Mouse (Mus musculus): ENCODE measurements at regions not wholly inside any gene's neighbourhood (a gene's known extent, or its start where the extent isn't known, plus 50 kb on each side); places are given as distances from the start of the nearest gene placed in this dataset.

GRCm38 (mm10) chr12:70645407-70645806 is 179.9 kb upstream of the Frmd6 start:
- Histone ChIP-seq H3K27me3 (ENCODE audit: control insufficient read depth, insufficient read depth, low read length) (no peaks in the 10 kb centered on the region), H3K27ac (ENCODE audit: low read length) (no peak overlapping the region), H3K4me3 (replicated peaks; ENCODE audit: low read length) (no peak overlapping the region), H3K4me1 (ENCODE audit: control insufficient read depth, insufficient read depth, low read length) (peaks cover 4% of the 10 kb centered on the region; the same call in 1 of the 2 replicates), H3K9me3 (replicated peaks; ENCODE audit: control insufficient read depth, low read length) (no peaks in the 10 kb centered on the region), H3K9ac (ENCODE audit: low read length) (no peak overlapping the region), H3K4me2 (ENCODE audit: low read depth, low read length) (no peak overlapping the region), H3K36me3 (ENCODE audit: control insufficient read depth, insufficient read depth, low read length) (no peaks in the 10 kb centered on the region)
- peak; percentile 37; the same call in 1 of the 2 replicates for ATAC-seq (ENCODE audit: insufficient read depth, low FRiP score)
- WGBS: 82% methylated on average over 3 of the region's 3 CpGs

- ATAC-seq (ENCODE audit: insufficient read depth, low FRiP score): no peak
- 49% methylated on average over 6 of the region's 6 CpGs for WGBS
- peak overlapping the region; percentile 91 for H3K27ac ChIP-seq (ENCODE audit: low read length)
- H3K4me2 ChIP-seq (ENCODE audit: low read depth, low read length): no peak overlapping the region
- no peak overlapping the region for H3K4me3 ChIP-seq (replicated peaks; ENCODE audit: low read length)
- peaks cover 4% of the 10 kb centered on the region; the same call in 1 of the 2 replicates for H3K4me1 ChIP-seq (ENCODE audit: control insufficient read depth, insufficient read depth, low read length)
- no peaks in the 10 kb centered on the region for H3K9me3 ChIP-seq (replicated peaks; ENCODE audit: control insufficient read depth, low read length)
- H3K27me3 ChIP-seq (ENCODE audit: control insufficient read depth, insufficient read depth, low read length): no peaks in the 10 kb centered on the region
- H3K36me3 ChIP-seq (ENCODE audit: control insufficient read depth, insufficient read depth, low read length): no peaks in the 10 kb centered on the region
- no peak overlapping the region for H3K9ac ChIP-seq (ENCODE audit: low read length)
Measured at GRCm38 (mm10) chr12:70647516-70647915, 177.8 kb upstream of the Frmd6 start.

- H3K4me3 ChIP-seq (replicated peaks; ENCODE audit: low read length): no peak overlapping the region
- no peak overlapping the region for H3K4me2 ChIP-seq (ENCODE audit: low read depth, low read length)
- no peaks in the 10 kb centered on the region for H3K27me3 ChIP-seq (ENCODE audit: control insufficient read depth, insufficient read depth, low read length)
- no peak for ATAC-seq (ENCODE audit: insufficient read depth, low FRiP score)
- H3K36me3 ChIP-seq (ENCODE audit: control insufficient read depth, insufficient read depth, low read length): no peaks in the 10 kb centered on the region
- H3K9me3 ChIP-seq (replicated peaks; ENCODE audit: control insufficient read depth, low read length): no peaks in the 10 kb centered on the region
- peak overlapping the region; percentile 91 for H3K27ac ChIP-seq (ENCODE audit: low read length)
- WGBS: 70% methylated on average over 6 of the region's 6 CpGs
- no peak overlapping the region for H3K9ac ChIP-seq (ENCODE audit: low read length)
- peaks cover 4% of the 10 kb centered on the region; the same call in 1 of the 2 replicates for H3K4me1 ChIP-seq (ENCODE audit: control insufficient read depth, insufficient read depth, low read length)
Measured at GRCm38 (mm10) chr12:70648179-70648811, 177.0 kb upstream of the Frmd6 start.

GRCm38 (mm10) chr12:70648812-70649188 is 176.5 kb upstream of the Frmd6 start:
- no peak overlapping the region for H3K9ac ChIP-seq (ENCODE audit: low read length)
- H3K4me3 ChIP-seq (replicated peaks; ENCODE audit: low read length): no peak overlapping the region
- ATAC-seq (ENCODE audit: insufficient read depth, low FRiP score): no peak
- no peaks in the 10 kb centered on the region for H3K9me3 ChIP-seq (replicated peaks; ENCODE audit: control insufficient read depth, low read length)
- WGBS: 56% methylated on average over 1 of the region's 1 CpGs
- no peaks in the 10 kb centered on the region for H3K36me3 ChIP-seq (ENCODE audit: control insufficient read depth, insufficient read depth, low read length)
- peaks cover 4% of the 10 kb centered on the region; the same call in 1 of the 2 replicates for H3K4me1 ChIP-seq (ENCODE audit: control insufficient read depth, insufficient read depth, low read length)
- H3K27ac ChIP-seq (ENCODE audit: low read length): peak overlapping the region; percentile 67
- no peaks in the 10 kb centered on the region for H3K27me3 ChIP-seq (ENCODE audit: control insufficient read depth, insufficient read depth, low read length)
- no peak overlapping the region for H3K4me2 ChIP-seq (ENCODE audit: low read depth, low read length)

- no peak overlapping the region for H3K4me2 ChIP-seq (ENCODE audit: low read depth, low read length)
- ATAC-seq (ENCODE audit: insufficient read depth, low FRiP score): no peak
- WGBS: 49% methylated on average over 2 of the region's 2 CpGs
- H3K27me3 ChIP-seq (ENCODE audit: control insufficient read depth, insufficient read depth, low read length): no peaks in the 10 kb centered on the region
- H3K9ac ChIP-seq (ENCODE audit: low read length): no peak overlapping the region
- no peaks in the 10 kb centered on the region for H3K9me3 ChIP-seq (replicated peaks; ENCODE audit: control insufficient read depth, low read length)
- H3K4me1 ChIP-seq (ENCODE audit: control insufficient read depth, insufficient read depth, low read length): peaks cover 11% of the 10 kb centered on the region
- peak overlapping the region; percentile 56 for H3K27ac ChIP-seq (ENCODE audit: low read length)
- H3K4me3 ChIP-seq (replicated peaks; ENCODE audit: low read length): no peak overlapping the region
- no peaks in the 10 kb centered on the region for H3K36me3 ChIP-seq (ENCODE audit: control insufficient read depth, insufficient read depth, low read length)
Measured at GRCm38 (mm10) chr12:70649691-70650090, 175.6 kb upstream of the Frmd6 start.

- Histone ChIP-seq H3K9me3 (replicated peaks; ENCODE audit: control insufficient read depth, low read length) (no peaks in the 10 kb centered on the region), H3K4me1 (ENCODE audit: control insufficient read depth, insufficient read depth, low read length) (peaks cover 15% of the 10 kb centered on the region), H3K9ac (ENCODE audit: low read length) (no peak overlapping the region), H3K4me2 (ENCODE audit: low read depth, low read length) (no peak overlapping the region), H3K27ac (ENCODE audit: low read length) (peak overlapping the region; percentile 56; the same call in 1 of the 2 replicates), H3K36me3 (ENCODE audit: control insufficient read depth, insufficient read depth, low read length) (no peaks in the 10 kb centered on the region), H3K4me3 (replicated peaks; ENCODE audit: low read length) (no peak overlapping the region), H3K27me3 (ENCODE audit: control insufficient read depth, insufficient read depth, low read length) (no peaks in the 10 kb centered on the region)
- no peak for ATAC-seq (ENCODE audit: insufficient read depth, low FRiP score)
- 71% methylated on average over 4 of the region's 4 CpGs for WGBS
Measured at GRCm38 (mm10) chr12:70650470-70650869, 174.8 kb upstream of the Frmd6 start.

- ATAC-seq (ENCODE audit: insufficient read depth, low FRiP score): no peak
- Histone ChIP-seq H3K4me3 (replicated peaks; ENCODE audit: low read length) (no peak overlapping the region), H3K27ac (ENCODE audit: low read length) (no peak overlapping the region), H3K27me3 (ENCODE audit: control insufficient read depth, insufficient read depth, low read length) (no peaks in the 10 kb centered on the region), H3K9me3 (replicated peaks; ENCODE audit: control insufficient read depth, low read length) (no peaks in the 10 kb centered on the region), H3K4me2 (ENCODE audit: low read depth, low read length) (no peak overlapping the region), H3K36me3 (ENCODE audit: control insufficient read depth, insufficient read depth, low read length) (no peaks in the 10 kb centered on the region), H3K9ac (ENCODE audit: low read length) (no peak overlapping the region), H3K4me1 (ENCODE audit: control insufficient read depth, insufficient read depth, low read length) (peaks cover 18% of the 10 kb centered on the region)
- WGBS: 82% methylated on average over 3 of the region's 3 CpGs
Measured at GRCm38 (mm10) chr12:70652751-70653150, 172.6 kb upstream of the Frmd6 start.

GRCm38 (mm10) chr12:70653971-70654370 is 171.3 kb upstream of the Frmd6 start:
- Histone ChIP-seq H3K36me3 (ENCODE audit: control insufficient read depth, insufficient read depth, low read length) (no peaks in the 10 kb centered on the region), H3K9me3 (replicated peaks; ENCODE audit: control insufficient read depth, low read length) (no peaks in the 10 kb centered on the region), H3K4me3 (replicated peaks; ENCODE audit: low read length) (no peak overlapping the region), H3K4me2 (ENCODE audit: low read depth, low read length) (no peak overlapping the region), H3K4me1 (ENCODE audit: control insufficient read depth, insufficient read depth, low read length) (peaks cover 18% of the 10 kb centered on the region), H3K9ac (ENCODE audit: low read length) (no peak overlapping the region), H3K27me3 (ENCODE audit: control insufficient read depth, insufficient read depth, low read length) (no peaks in the 10 kb centered on the region), H3K27ac (ENCODE audit: low read length) (no peak overlapping the region)
- WGBS: 81% methylated on average over 8 of the region's 8 CpGs
- ATAC-seq (ENCODE audit: insufficient read depth, low FRiP score): no peak

GRCm38 (mm10) chr12:70654546-70654945 is 170.8 kb upstream of the Frmd6 start:
- no peak for ATAC-seq (ENCODE audit: insufficient read depth, low FRiP score)
- H3K4me2 ChIP-seq (ENCODE audit: low read depth, low read length): no peak overlapping the region
- no peak overlapping the region for H3K4me3 ChIP-seq (replicated peaks; ENCODE audit: low read length)
- H3K27ac ChIP-seq (ENCODE audit: low read length): peak overlapping the region; percentile 14; the same call in 1 of the 2 replicates
- no peaks in the 10 kb centered on the region for H3K36me3 ChIP-seq (ENCODE audit: control insufficient read depth, insufficient read depth, low read length)
- no peaks in the 10 kb centered on the region for H3K27me3 ChIP-seq (ENCODE audit: control insufficient read depth, insufficient read depth, low read length)
- peaks cover 18% of the 10 kb centered on the region for H3K4me1 ChIP-seq (ENCODE audit: control insufficient read depth, insufficient read depth, low read length)
- 43% methylated on average over 3 of the region's 3 CpGs for WGBS
- no peaks in the 10 kb centered on the region for H3K9me3 ChIP-seq (replicated peaks; ENCODE audit: control insufficient read depth, low read length)
- no peak overlapping the region for H3K9ac ChIP-seq (ENCODE audit: low read length)

Data from stomach, embryonic 16.5 days (tissue).